Mouse (Mus musculus): ENCODE measurements around the gene Dio1.
A peak's percentile ranks its signal among the peaks of the same experiment; 100 is the strongest.

- TF ChIP-seq POLR2A (IDR thresholded peaks at IDR 0.05; ENCODE audit: control insufficient read depth in 1 of 2, insufficient read depth in 1 of 2, low read depth in 1 of 2, low read length in 2 of 2, poor library complexity in 1 of 2) = no peak
- peak; percentile 40 to 56 (median 45) for TF ChIP-seq CTCF (IDR thresholded peaks at IDR 0.05 in 2 of 3, conservative IDR thresholded peaks at IDR 0.05 in 1 of 3; ENCODE audit: control insufficient read depth in 1 of 3, insufficient read depth in 1 of 3, low read depth in 2 of 3, low read length in 3 of 3, poor library complexity in 1 of 3, severe bottlenecking in 1 of 3)
- TF ChIP-seq CHD2 (IDR thresholded peaks at IDR 0.05; ENCODE audit: low read length) = no peak
- no peak for TF ChIP-seq MAZ (IDR thresholded peaks at IDR 0.05; ENCODE audit: low read depth, low read length)
Measured at GRCm38 (mm10) chr4:107333514-107333913, 26.5 kb upstream of the Dio1 start.

All from MEL (cell line).